Mouse (Mus musculus): ENCODE measurements around the gene Ccdc116.

GRCm38 (mm10) chr16:17183003-17183402 is 36.0 kb upstream of the Ccdc116 start:
- TF ChIP-seq CTCF (IDR thresholded peaks at IDR 0.05; ENCODE audit: low read depth) = no peak
- TF ChIP-seq EP300 (IDR thresholded peaks at IDR 0.05; ENCODE audit: low read depth) = no peak
